Mouse (Mus musculus): ENCODE data around the gene Adgrl1.
"Not testable (repeated sequence)": the region's sequence is repeated elsewhere in the genome, so short reads cannot be mapped to it uniquely, and the experiment has no call there.

The Adgrl1 gene

DNA sequence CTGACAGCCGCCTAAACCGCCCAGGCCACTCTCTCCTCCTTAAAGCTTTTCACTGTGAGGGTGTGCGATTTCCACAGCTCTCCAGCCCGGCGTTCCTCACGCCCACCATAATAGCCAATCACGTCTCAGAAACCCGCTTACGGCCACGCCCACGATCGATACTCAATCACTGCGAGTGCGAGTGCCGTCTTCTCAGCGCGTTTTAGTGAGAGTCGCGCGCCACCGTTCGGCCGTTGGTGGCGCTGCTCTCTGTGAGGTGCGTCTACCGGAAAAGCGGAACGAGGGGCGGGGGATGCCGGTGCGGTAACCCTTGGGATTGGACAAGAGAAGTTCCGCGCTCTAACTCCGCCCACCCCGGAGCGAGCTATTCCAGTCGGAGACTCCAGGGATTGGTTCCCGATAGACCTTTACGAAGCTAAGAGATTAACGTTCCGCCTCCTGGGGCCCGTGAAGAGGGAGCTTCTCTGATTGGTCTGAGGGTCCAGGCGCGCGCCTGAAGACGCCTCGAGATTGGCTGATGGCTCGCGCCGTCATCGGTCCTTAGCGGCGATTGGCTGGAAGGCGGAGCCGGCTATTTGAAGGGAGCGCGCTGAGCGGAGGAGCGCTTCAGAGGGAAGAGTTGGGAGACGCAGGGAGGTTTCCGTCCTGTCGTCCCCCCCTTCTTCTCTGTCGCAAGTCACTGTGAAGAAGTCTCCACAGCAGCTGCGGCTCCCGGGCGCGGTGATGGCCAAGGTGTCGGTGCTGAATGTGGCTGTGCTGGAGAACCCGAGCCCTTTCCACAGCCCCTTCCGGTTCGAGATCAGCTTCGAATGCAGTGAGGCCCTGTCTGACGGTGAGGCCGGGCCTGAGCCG is 55.4 kb downstream of the Adgrl1 start, which contains the start of the genes Gm10644 and Asf1b:
Gm10644 (minus strand) TSS at position 100 of the 852 bp plus-strand sequence.
Asf1b (plus strand) TSS at position 402 of the 852 bp plus-strand sequence.
- ATAC-seq (ENCODE audit: low TSS enrichment), result peak; percentile 99

DNA sequence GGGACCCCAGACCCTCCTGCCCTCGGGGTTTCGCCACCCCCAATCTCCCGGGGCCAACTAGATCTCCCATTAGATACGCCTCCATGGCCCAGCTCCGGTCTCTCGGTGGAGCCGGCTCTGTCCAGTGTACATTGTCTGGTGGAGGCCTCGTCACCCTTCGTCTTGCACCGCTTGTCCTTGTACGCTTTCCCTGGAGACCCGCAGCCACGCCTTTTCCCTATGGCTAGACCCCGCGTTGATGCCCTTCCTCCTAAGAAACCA is 56.0 kb downstream of the Adgrl1 start:
- no peak for ATAC-seq (ENCODE audit: low TSS enrichment)

DNA sequence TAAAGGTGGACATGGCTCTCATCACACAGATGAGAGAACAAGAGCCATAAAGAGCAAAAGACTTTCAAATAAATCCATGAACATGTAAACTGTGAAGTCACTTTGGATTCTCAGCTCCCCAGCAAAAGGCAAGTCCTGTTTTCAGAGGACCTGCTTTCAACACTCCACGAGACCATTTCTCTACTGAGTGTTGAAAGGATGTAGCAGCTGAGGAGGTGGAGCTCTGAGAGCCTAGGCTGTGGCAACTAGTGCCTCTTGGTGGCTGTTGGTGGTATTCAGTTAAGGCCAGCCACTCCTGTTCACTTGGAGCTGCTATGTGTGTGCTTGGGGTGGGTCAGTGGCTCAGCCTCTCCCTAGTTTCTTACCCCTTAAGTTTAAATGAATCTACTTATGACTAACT is 56.9 kb downstream of the Adgrl1 start:
- no peak for ATAC-seq (ENCODE audit: low TSS enrichment)

DNA sequence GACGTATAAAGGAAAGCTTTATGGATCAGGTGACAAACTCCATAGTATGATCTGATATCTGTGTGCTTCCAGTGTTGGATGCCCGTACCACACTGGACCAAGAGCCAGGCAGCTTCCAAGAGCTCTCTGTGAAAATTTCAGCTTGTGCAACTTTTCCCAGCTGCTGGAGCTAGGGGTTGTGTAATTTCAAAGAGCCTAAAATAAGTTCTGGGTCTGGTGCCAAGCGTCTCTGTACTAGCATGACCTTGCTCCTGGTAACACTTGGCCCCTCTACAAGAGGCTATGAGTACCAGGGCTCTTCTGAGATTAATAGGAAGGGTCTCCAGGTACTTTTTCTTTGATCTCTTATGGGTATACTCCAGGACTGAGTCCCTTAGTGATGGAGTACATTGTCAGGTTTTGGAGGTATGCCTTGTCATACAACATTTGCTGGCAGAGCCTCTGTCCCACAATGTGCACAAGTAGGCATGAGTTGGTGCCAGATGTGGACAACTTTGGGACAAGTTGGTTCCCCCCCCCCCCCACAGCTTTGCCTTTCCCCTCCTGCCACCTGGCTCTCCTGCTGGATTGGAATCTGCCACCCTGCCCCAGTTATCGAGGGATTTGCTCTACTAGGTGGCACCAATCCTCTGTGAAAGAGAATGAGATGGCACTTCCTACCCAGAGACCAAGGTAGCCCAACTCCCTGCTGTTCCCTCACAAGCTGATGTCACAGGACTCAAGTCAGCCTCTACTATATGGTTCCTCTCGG is 64.3 kb downstream of the Adgrl1 start:
- ATAC-seq (ENCODE audit: low TSS enrichment), result no peak

GRCm38 (mm10) chr8:83967701-83968100 is 67.8 kb downstream of the Adgrl1 start:
- ATAC-seq (ENCODE audit: low TSS enrichment), result no peak

- no peak for ATAC-seq (ENCODE audit: low TSS enrichment)
Observed at GRCm38 (mm10) chr8:83971121-83971520, 71.2 kb downstream of the Adgrl1 start.

- no peak for ATAC-seq (ENCODE audit: low TSS enrichment)
Observed at GRCm38 (mm10) chr8:83971661-83972060, 71.8 kb downstream of the Adgrl1 start.

DNA sequence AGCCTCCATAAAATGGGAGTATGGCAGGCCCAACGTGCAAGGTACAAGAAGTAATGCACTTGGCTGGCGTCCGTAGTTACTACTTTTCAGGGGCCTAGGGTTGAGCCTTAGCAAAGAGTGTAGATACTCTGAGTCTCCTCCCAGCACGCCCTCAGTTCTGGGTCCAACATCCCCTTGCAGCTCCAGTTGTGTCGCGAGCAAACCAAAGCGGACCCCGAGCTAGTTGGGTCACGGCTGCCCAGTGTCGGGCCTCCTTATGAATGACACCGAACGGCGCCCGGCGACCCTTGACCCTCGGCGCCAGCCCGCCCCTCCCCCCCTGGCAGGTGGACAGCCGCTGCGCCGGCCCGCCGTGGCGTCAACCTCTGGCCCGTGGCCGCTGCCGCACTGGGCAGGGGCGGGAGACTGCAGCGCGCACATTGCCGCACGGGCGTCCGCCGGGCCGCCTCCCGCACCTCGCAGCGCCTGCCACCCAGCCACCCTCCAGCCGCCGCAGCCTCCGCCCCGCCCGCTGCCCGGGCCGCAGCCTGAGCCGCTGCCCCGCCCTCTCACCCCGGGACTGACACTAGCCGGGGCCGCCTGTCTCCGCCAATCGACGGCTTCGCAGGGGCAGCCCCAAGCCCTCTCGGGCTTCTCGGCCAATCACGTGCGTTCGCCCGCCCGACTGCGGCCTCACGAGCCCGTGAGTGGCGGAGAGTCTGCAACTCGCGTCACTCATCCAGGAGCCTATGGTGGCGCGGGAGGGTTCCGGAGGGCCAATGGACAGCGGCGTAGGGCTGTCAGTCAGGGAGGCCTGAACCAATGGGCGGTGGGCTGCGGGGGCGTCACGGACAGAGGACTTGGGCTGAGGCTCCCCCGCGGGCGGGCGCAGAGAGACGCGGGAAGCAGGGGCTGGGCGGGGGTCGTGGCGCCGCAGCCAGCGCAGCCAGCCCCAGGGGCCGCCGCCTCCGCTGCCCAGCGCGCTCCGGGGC is 72.5 kb downstream of the Adgrl1 start, which contains the start of gene Prkaca:
Prkaca (plus strand) TSS at position 844 of the 971 bp plus-strand sequence.
- ATAC-seq (ENCODE audit: low TSS enrichment), result peak; percentile 99

DNA sequence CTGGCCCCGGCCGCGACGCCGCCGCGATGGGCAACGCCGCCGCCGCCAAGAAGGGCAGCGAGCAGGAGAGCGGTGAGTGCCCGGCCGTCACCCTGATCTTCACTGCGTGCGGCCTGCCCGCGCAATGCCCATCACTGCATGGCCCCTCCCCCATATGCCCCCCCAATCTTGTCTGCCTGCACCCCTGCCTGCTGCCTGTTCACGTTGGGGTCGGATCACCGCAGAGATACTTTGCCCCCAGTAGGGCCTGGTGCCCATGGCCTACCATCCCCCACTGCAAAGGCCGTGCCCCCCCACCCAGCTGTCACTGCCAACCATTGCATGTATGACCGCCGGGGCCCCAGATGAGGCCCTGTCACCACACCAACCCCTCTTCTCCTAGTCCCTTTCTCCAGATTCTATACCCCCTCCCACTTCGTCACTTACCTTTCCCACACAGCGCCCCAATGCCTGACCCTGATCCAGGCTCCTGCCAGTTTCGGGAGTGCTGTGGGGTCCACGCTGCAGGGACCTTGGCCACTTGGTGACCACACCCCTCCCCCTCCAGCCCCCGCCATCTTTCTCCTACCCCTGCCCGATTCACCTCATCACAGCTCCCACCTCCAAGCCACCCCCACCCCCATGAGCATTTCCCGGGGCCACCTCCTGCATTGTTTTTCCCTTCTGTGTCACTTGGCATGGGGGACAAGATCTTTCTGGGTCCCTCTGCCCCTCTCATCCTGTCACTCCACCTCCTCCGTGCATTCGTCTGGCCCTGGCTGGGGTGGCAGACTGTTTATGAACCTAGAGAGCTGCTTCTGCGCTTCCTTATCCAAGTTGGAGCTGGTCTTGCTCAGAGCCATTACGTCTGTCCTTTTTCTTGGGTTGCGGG is 73.5 kb downstream of the Adgrl1 start:
- ATAC-seq (ENCODE audit: low TSS enrichment), result peak; percentile 6; the same call in 1 of the 2 replicates

DNA sequence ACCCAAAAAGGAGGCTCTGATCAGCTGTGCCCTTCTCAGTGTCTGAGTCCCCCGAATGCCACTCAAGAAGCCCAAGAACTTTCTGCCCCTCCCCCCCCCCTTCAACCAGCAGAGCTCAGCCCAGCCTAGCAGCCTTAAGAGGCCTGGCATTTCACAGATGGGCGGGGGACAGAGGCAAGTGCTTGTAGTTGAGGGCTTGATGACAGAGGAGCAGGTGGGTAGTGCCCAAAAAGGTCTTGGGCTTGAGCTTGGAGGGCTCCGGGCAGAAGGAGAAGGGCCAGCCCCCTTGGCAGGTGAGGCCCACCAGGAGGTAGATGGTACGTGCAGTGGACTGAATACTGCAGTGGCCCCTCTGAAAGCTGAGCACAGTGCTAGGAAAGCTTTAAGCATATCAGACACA is 74.6 kb downstream of the Adgrl1 start:
- ATAC-seq (ENCODE audit: low TSS enrichment), result no peak

- ATAC-seq (ENCODE audit: low TSS enrichment), result no peak
Observed at GRCm38 (mm10) chr8:83976101-83976630, 76.3 kb downstream of the Adgrl1 start.

GRCm38 (mm10) chr8:83976779-83977350 is 77.0 kb downstream of the Adgrl1 start:
- no peak for ATAC-seq (ENCODE audit: low TSS enrichment)

DNA sequence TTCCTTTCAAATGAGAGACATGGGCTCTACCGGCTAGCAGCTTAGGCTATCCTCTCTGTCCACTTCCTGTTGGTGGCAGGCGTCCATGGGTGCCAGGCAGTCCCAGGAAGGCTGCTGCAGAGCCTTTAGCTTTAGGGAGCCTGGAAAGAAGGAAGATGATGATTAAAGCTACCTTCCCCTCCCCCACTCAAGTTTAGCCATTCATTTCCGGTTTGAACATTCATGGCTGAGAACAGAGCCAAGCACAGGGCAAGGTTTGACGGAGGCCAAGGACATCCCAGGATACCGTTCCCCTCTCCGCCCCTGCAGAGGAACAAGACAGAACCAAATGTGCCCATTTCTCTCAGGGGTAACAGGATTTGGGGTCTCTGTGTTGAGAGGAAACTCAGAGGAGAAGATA is 77.7 kb downstream of the Adgrl1 start:
- no peak for ATAC-seq (ENCODE audit: low TSS enrichment)

DNA sequence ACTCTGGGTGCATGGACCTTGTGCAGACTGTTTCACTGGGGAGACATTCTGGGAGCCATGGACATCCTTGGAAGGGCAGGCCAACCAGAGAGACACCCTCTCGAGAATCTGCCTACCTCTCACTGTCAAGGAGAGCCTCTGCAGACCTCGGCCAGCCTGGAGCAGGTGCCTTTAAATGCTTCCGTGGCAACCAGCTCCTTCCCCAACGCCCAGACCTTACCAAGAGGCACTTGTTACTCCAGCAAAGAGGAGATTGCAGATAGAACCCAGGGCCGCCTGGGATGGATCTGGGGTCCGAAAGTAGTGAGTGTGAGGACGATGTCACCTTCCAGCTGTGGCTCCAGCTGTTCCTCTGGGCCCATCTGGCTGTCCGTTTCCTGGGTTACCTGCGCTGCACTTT is 78.3 kb downstream of the Adgrl1 start:
- ATAC-seq (ENCODE audit: low TSS enrichment), result no peak

DNA sequence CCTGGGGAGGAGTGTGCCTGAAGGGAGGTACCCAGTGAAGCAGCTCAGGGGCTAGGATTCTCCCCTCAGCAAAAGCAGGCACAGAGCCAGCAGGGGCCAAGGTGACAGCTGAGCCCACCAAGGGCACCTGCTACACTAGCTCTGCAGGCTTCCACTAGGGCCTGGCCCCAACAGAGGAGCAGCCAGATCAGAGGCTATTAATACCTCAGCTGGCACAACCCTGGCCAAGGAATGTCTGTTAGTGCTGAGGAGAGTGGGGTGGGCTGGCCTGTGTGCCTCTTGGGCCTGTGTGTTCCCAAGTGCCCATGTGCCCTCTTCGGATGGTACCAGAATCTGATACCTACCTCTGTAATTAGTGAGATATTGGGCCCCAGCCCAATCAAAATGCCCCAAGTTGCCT is 80.3 kb downstream of the Adgrl1 start:
- ATAC-seq (ENCODE audit: low TSS enrichment), result no peak

DNA sequence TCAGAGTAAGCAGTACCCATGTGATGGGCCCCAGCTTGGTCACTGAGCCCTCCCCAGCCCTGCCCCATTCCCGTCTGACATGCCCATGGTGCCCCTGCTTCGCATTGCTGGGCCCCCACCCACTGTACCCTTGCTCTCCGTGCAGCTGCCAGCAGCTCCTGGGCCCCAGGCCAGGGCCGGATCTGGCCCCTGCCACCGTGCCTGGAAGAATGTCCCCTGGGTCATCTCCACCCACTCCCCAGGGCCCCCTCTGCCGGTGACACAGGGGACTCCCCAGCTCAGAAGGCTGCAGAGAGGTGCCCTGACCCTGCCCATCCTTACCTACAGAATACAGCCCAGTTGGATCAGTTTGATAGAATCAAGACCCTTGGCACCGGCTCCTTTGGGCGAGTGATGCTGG is 80.9 kb downstream of the Adgrl1 start:
- ATAC-seq (ENCODE audit: low TSS enrichment), result no peak

DNA sequence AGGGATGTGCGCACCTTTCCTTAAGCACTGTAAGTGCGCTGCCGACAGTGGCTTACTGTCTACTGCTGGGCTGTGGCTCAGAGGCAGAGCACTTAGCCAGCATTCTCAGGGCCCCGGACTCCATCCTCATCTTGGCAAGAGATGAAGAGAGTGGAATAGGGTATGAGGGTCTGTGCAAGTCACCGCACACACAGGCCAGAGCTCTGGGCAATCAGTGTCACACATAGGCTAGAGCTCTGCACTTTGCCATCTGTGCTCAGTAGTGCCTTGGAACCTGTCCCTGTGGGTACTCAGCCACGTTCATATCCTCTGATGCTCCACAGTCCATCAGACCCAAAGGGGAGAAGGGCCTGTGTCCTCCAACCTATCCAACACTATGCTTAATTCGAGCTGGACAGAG is 81.6 kb downstream of the Adgrl1 start:
- no peak for ATAC-seq (ENCODE audit: low TSS enrichment)

GRCm38 (mm10) chr8:83982449-83982848 is 82.5 kb downstream of the Adgrl1 start:
- ATAC-seq (ENCODE audit: low TSS enrichment), result no peak

DNA sequence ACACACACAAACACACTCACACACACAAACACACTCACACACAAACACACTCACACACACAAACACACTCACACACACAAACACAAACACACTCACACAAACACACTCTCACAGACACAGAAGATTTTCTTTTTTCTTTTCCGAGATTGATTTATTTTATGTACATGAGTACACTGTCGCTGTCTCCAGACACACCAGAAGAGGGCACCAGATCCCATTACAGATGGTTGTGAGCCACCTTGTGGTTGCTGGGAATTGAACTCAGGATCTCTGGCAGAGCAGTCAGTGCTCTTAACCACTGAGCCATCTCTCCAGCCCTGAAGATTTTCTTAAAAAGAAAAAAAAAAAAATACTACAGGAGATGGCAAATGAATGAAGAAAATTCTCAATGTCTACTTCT is 83.3 kb downstream of the Adgrl1 start:
- ATAC-seq (ENCODE audit: low TSS enrichment), result not testable (repeated sequence)

DNA sequence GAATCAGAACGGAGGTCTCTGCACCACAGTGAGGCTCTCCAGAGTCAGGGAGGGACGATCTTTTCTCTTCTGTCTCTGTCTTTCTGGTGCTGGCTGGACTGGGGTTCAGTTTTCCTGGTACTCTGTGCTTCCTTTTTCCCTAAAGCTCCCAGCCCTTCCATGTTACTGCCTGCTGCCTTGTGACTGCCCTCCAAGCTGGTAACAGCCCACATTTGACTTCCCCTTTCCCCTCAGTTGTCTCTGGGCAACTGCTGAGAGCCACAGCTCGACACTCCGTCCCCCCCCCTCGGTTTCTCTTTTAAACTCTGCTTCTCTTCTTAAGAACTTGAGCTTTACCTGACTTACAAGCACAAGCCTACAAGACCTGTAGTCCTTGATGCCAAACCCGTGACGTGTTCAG is 89.3 kb downstream of the Adgrl1 start:
- no peak for ATAC-seq (ENCODE audit: low TSS enrichment)

All from frontal cortex, adult (tissue).